ENCODE assay signal across 8 mouse cellular contexts in genomic region chr2:19665841-19666240, GRCm38 (mm10). TPM values are rescaled to one million over a fixed set of nuclear protein-coding genes. Genes with fewer than 3 reads are reported as not detected.
DNase-seq lines count a peak whose midpoint lies in the region; ATAC-seq and TF ChIP-seq lines count a peak whose summit lies in the region.

No protein-coding gene starts in this region.

- H3K4me3 ChIP-seq in gastrocnemius, adult 2 months = peak overlapping the region; percentile 29
- H3K4me3 ChIP-seq in midbrain, embryonic 15.5 days = no peak overlapping the region

- peak overlapping the region; percentile 70 for H3K27ac ChIP-seq in gastrocnemius, adult 2 months
- no peak overlapping the region for H3K27ac ChIP-seq in midbrain, embryonic 15.5 days

- intact Hi-C loops in gastrocnemius, adult 2 months (cut with DNase I) = loop anchor here (5.0 kb wide), 1 partner anchor 36 kb away; no protein-coding TSS in a partner anchor

- H3K9ac ChIP-seq in midbrain, embryonic 15.5 days = no peak overlapping the region

- no peaks in the 10 kb centered on the region for H3K4me1 ChIP-seq in midbrain, embryonic 15.5 days

- TF ChIP-seq CTCF in gastrocnemius, adult 2 months (IDR thresholded peaks at IDR 0.05) = no peak

- ATAC-seq in erythroblast, adult 5-6 weeks (replicated peaks; ENCODE audit: low FRiP score, poor library complexity, severe bottlenecking) = no peak
- ATAC-seq in midbrain, embryonic 15.5 days (replicated peaks) = no peak
- no peak for ATAC-seq in megakaryocyte-erythroid progenitor cell, adult 5-6 weeks (replicated peaks; ENCODE audit: low FRiP score, low TSS enrichment, poor library complexity, severe bottlenecking)

- peak; percentile 38 for DNase-seq in gastrocnemius, adult 2 months
- no peak for DNase-seq in gastrocnemius, postnatal 10 days
- DNase-seq in heart, adult 11 months = peak; percentile 96
- peak; percentile 43 for DNase-seq in kidney, postnatal 10 days
- DNase-seq in skeletal muscle tissue, adult 2 months (ENCODE audit: low read depth, low spot score) = peak; percentile 45

- no peaks in the 10 kb centered on the region for H3K36me3 ChIP-seq in midbrain, embryonic 15.5 days (replicated peaks)

- H3K4me2 ChIP-seq in midbrain, embryonic 15.5 days = no peak overlapping the region

- WGBS in midbrain, embryonic 15.5 days = 53% methylated on average over 3 of the region's 3 CpGs

- no peaks in the 10 kb centered on the region for H3K9me3 ChIP-seq in midbrain, embryonic 15.5 days

- no peaks in the 10 kb centered on the region; the same call in 1 of the 2 replicates for H3K27me3 ChIP-seq in midbrain, embryonic 15.5 days (replicated peaks)

RNA-seq across cellular contexts. Expression of gene Otud1, which starts 8.3 kb away (rescaled TPM):
- total RNA-seq in gastrocnemius, adult 2 months (2021) = 10 to 100 TPM in 1 of 2 experiments, 1 to 10 TPM in 1; 8.1 to 16.8 TPM
- total RNA-seq in gastrocnemius, postnatal 10 days (2021) = 10 to 100 TPM; 17.6 to 25.0 TPM
- 1.3 and 5.6 TPM in 2 replicates for total RNA-seq in erythroblast, adult 5-6 weeks (2015; ENCODE audit: low replicate concordance)
- 2.1 and 2.8 TPM in 2 replicates for total RNA-seq in erythroblast, adult 5-6 weeks (2017; ENCODE audit: low replicate concordance)
- polyA plus RNA-seq in midbrain, embryonic 15.5 days (2015; fragmentation: Nextera tagmentation; extraction: Ambion mirVana) = 1.3 and 1.4 TPM in 2 replicates
- total RNA-seq in megakaryocyte-erythroid progenitor cell, adult 5-6 weeks (2014; fragmentation: Nextera tagmentation) = 2.5 and 2.7 TPM in 2 replicates
- total RNA-seq in megakaryocyte-erythroid progenitor cell, adult 5-6 weeks (2017) = 5.9 and 6.1 TPM in 2 replicates
